Mouse (Mus musculus): ENCODE measurements at regions not wholly inside any gene's neighbourhood (a gene's known extent, or its start where the extent isn't known, plus 50 kb on each side); places are given as distances from the start of the nearest gene placed in this dataset.

- WGBS: 38% methylated on average over 3 of the region's 3 CpGs
- Histone ChIP-seq H3K27ac (ENCODE audit: control insufficient read depth, insufficient read depth, low read depth, low read length, poor library complexity) (no peak overlapping the region), H3K4me3 (replicated peaks; ENCODE audit: control insufficient read depth, low read depth, low read length) (no peak overlapping the region), H3K4me1 (ENCODE audit: control insufficient read depth, insufficient read depth, low read length) (no peaks in the 10 kb centered on the region)
- no peak for TF ChIP-seq CTCF (IDR thresholded peaks at IDR 0.05; ENCODE audit: control insufficient read depth, insufficient read depth, low read length)
- TF ChIP-seq POLR2A (IDR thresholded peaks at IDR 0.05; ENCODE audit: borderline replicate concordance, control insufficient read depth, low read depth, low read length): no peak
Measured at GRCm38 (mm10) chr13:6487837-6488236, 60.1 kb upstream of the Pitrm1 start.

- no peak for TF ChIP-seq CTCF (IDR thresholded peaks at IDR 0.05; ENCODE audit: control insufficient read depth, insufficient read depth, low read length)
- no peak for TF ChIP-seq POLR2A (IDR thresholded peaks at IDR 0.05; ENCODE audit: borderline replicate concordance, control insufficient read depth, low read depth, low read length)
- H3K4me1 ChIP-seq (ENCODE audit: control insufficient read depth, insufficient read depth, low read length): no peaks in the 10 kb centered on the region
- H3K4me3 ChIP-seq (replicated peaks; ENCODE audit: control insufficient read depth, low read depth, low read length): no peak overlapping the region
- H3K27ac ChIP-seq (ENCODE audit: control insufficient read depth, insufficient read depth, low read depth, low read length, poor library complexity): no peak overlapping the region
- 82% methylated on average over 5 of the region's 5 CpGs for WGBS
Measured at GRCm38 (mm10) chr13:6492916-6493619, 54.9 kb upstream of the Pitrm1 start.

All from bone marrow, adult 2 months (tissue).